Mouse (Mus musculus) myocyte (in vitro differentiated cells): ENCODE data around the gene Dhx30. TPM values are rescaled to one million over a fixed set of nuclear protein-coding genes. Genes with fewer than 3 reads are reported as not detected.

Experiments used
- H3K27me3 ChIP-seq: one replicate; pipeline ENCODE4 v1.6.1; 2011; ENCODE audit not compliant: control insufficient read depth, insufficient read depth, insufficient read length
- H3K36me3 ChIP-seq: one replicate; pipeline ENCODE4 v1.6.1; 2011; ENCODE audit not compliant: control insufficient read depth, insufficient read depth
- H3K4me2 ChIP-seq: one replicate; pipeline ENCODE4 v1.6.1; 2011; ENCODE audit warnings: low read depth, control low read depth
- H3K4me3 ChIP-seq: one replicate; pipeline ENCODE4 v1.5.1; 2011; ENCODE audit warnings: mild to moderate bottlenecking, control low read depth, moderate library complexity
- H3K79me2 ChIP-seq: one replicate; pipeline ENCODE4 v1.6.1; 2011; ENCODE audit not compliant: control insufficient read depth, insufficient read depth
- H3ac ChIP-seq: one replicate; pipeline ENCODE4 v1.6.1; 2011; ENCODE audit not compliant: control insufficient read depth, insufficient read length
- CEBPB ChIP-seq: IDR thresholded peaks from 2 replicates; pipeline ENCODE4 v1.6.1; 2011; ENCODE audit warnings: mild to moderate bottlenecking, moderate library complexity; ENCODE audit not compliant: poor library complexity, insufficient read depth, severe bottlenecking
- E2F4 ChIP-seq: IDR thresholded peaks from one replicate; pipeline ENCODE4 v1.6.1; 2011; ENCODE audit warnings: mild to moderate bottlenecking, control low read depth, moderate library complexity; ENCODE audit not compliant: insufficient read depth
- MAX ChIP-seq: IDR thresholded peaks from one replicate; pipeline ENCODE4 v1.6.1; 2011; ENCODE audit warnings: low read depth, mild to moderate bottlenecking, control low read depth
- MYOD1 ChIP-seq, 3 experiments: IDR thresholded peaks; one replicate each; pipeline ENCODE4 v1.6.1; 2011; ENCODE audit warnings: control low read depth in 2 of 3, low read depth in 2 of 3, mild to moderate bottlenecking in 2 of 3, moderate library complexity in 1 of 3; ENCODE audit not compliant: insufficient read length in 2 of 3, control insufficient read depth in 1 of 3
- MYOG ChIP-seq, 3 experiments: IDR thresholded peaks; one replicate each; pipeline ENCODE4 v1.6.1; 2011; ENCODE audit warnings: control low read depth in 2 of 3, low read depth in 2 of 3, mild to moderate bottlenecking in 2 of 3; ENCODE audit not compliant: insufficient read length in 2 of 3, control insufficient read depth in 1 of 3, insufficient read depth in 1 of 3
- POLR2A ChIP-seq: IDR thresholded peaks from one replicate; pipeline ENCODE4 v1.6.1; 2011; ENCODE audit warnings: low read depth, mild to moderate bottlenecking, control low read depth, moderate library complexity; ENCODE audit not compliant: insufficient read length
- POLR2AphosphoS2 ChIP-seq: IDR thresholded peaks from one replicate; pipeline ENCODE4 v1.6.1; 2011; ENCODE audit warnings: low read depth, control low read depth; ENCODE audit not compliant: insufficient read length
- REST ChIP-seq: IDR thresholded peaks from one replicate; pipeline ENCODE4 v1.6.1; 2011; ENCODE audit warnings: mild to moderate bottlenecking, control low read depth, moderate library complexity; ENCODE audit not compliant: insufficient read depth, insufficient read length
- SRF ChIP-seq: IDR thresholded peaks from one replicate; pipeline ENCODE4 v1.6.1; 2011; ENCODE audit warnings: low read depth; ENCODE audit not compliant: control insufficient read depth, insufficient read length
- TCF12 ChIP-seq: IDR thresholded peaks from one replicate; pipeline ENCODE4 v1.6.1; 2011; ENCODE audit warnings: mild to moderate bottlenecking, control low read depth; ENCODE audit not compliant: poor library complexity, insufficient read depth, severe bottlenecking
- TCF3 ChIP-seq: IDR thresholded peaks from one replicate; pipeline ENCODE4 v1.6.1; 2011; ENCODE audit warnings: low read depth, control low read depth; ENCODE audit not compliant: insufficient read length
- USF1 ChIP-seq: IDR thresholded peaks from one replicate; pipeline ENCODE4 v1.6.1; 2011; ENCODE audit warnings: low read depth, mild to moderate bottlenecking, control low read depth, moderate library complexity
- polyA plus RNA-seq: library from polyadenylated mRNA; unstranded; fragments of >200 nt; fragmentation: generic; extraction: Trizol; gene quantifications from one replicate; pipeline ENCODE4 v1.2.1, GENCODE M21; 2012; ENCODE audit warnings: missing spikeins

The Dhx30 gene
- polyA plus RNA-seq, 1 experiment, result 79.1 TPM

- H3K27me3 ChIP-seq, result no peaks in the 10 kb centered on the region
- peak within 1 kb of the TSS; percentile 91 for H3K4me3 ChIP-seq
- peak within 1 kb of the TSS; percentile 91 for H3K4me2 ChIP-seq
- peaks cover 5% of the 10 kb centered on the region for H3K36me3 ChIP-seq
- H3ac ChIP-seq, result peak within 1 kb of the TSS; percentile 90
- TF ChIP-seq POLR2AphosphoS2 (peak; percentile 81), REST (no peak), SRF (no peak), MYOD1 (IDR thresholded peaks at IDR 0.05; ENCODE audit: control insufficient read depth in 1 of 3, insufficient read length in 2 of 3, low read depth in 2 of 3) (peak in 2 of 3 experiments; percentile 12 to 45), MYOG (IDR thresholded peaks at IDR 0.05; ENCODE audit: control insufficient read depth in 1 of 3, insufficient read depth in 1 of 3, insufficient read length in 2 of 3, low read depth in 2 of 3) (peak in 1 of 3 experiments; percentile 9), E2F4 (no peak), TCF3 (no peak), USF1 (no peak), TCF12 (no peak), POLR2A (peak; percentile 88), MAX (no peak), CEBPB (no peak)
- H3K79me2 ChIP-seq, result peaks cover 24% of the 10 kb centered on the region
Observed at GRCm38 (mm10) chr9:110116977-110117778, 452 bp downstream of the Dhx30 start, which contains the start of gene Smarcc1. Gene Smarcc1, plus strand, starts transcription at chr9:110117708.

GRCm38 (mm10) chr9:110116353-110116976 is 1.2 kb downstream of the Dhx30 start:
- H3K4me2 ChIP-seq, result peak overlapping the region; percentile 91
- TF ChIP-seq MAX (no peak), USF1 (no peak), TCF12 (no peak), POLR2AphosphoS2 (no peak), TCF3 (no peak), E2F4 (no peak), SRF (no peak), CEBPB (no peak), MYOD1 (IDR thresholded peaks at IDR 0.05; ENCODE audit: control insufficient read depth in 1 of 3, insufficient read length in 2 of 3, low read depth in 2 of 3) (no peak), REST (no peak), POLR2A (no peak), MYOG (IDR thresholded peaks at IDR 0.05; ENCODE audit: control insufficient read depth in 1 of 3, insufficient read depth in 1 of 3, insufficient read length in 2 of 3, low read depth in 2 of 3) (no peak)
- H3K4me3 ChIP-seq, result peak overlapping the region; percentile 91
- H3K79me2 ChIP-seq, result peaks cover 24% of the 10 kb centered on the region
- peaks cover 5% of the 10 kb centered on the region for H3K36me3 ChIP-seq
- peak overlapping the region; percentile 90 for H3ac ChIP-seq
- H3K27me3 ChIP-seq, result no peaks in the 10 kb centered on the region

GRCm38 (mm10) chr9:110100627-110101600 is 16.7 kb downstream of the Dhx30 start:
- TF ChIP-seq CEBPB, result no peak
- no peak for TF ChIP-seq TCF3
- no peak for TF ChIP-seq SRF
- TF ChIP-seq MAX, result no peak
- peak in 1 of 3 experiments; percentile 55 for TF ChIP-seq MYOD1 (IDR thresholded peaks at IDR 0.05; ENCODE audit: control insufficient read depth in 1 of 3, insufficient read length in 2 of 3, low read depth in 2 of 3)
- peak in 2 of 3 experiments; percentile 47 to 58 for TF ChIP-seq MYOG (IDR thresholded peaks at IDR 0.05; ENCODE audit: control insufficient read depth in 1 of 3, insufficient read depth in 1 of 3, insufficient read length in 2 of 3, low read depth in 2 of 3)
- peak; percentile 86 for TF ChIP-seq POLR2A
- no peak for TF ChIP-seq USF1
- peak; percentile 90 for TF ChIP-seq POLR2AphosphoS2
- TF ChIP-seq TCF12, result no peak
- no peak for TF ChIP-seq REST
- TF ChIP-seq E2F4, result no peak
- Histone ChIP-seq H3K4me3 (peak overlapping the region; percentile 57), H3K36me3 (peaks cover 16% of the 10 kb centered on the region), H3K4me2 (peak overlapping the region; percentile 97), H3K27me3 (no peaks in the 10 kb centered on the region), H3ac (peak overlapping the region; percentile 56), H3K79me2 (peaks cover 14% of the 10 kb centered on the region)

DNA sequence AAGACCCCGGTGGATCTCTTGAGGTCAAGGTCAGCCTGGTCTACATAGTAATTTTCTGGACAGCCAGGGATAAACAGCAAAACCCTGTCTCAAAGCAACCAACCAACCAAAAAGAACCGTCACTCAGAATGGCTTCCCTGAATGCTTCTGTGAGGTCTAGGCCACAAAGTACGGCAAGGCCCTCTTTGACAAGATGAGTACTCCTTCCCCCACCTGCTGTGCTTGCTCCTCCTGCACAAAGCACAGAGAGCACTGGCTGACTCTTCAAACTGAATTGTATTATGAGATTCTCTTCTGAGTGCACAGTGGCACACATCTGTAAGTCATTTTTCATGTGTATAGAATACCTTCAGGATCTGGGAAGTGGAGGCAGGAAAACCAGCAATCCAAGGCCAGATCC is 19.8 kb downstream of the Dhx30 start:
- H3K4me3 ChIP-seq, result no peak overlapping the region
- no peak overlapping the region for H3ac ChIP-seq
- no peak for TF ChIP-seq CEBPB
- TF ChIP-seq POLR2A, result no peak
- TF ChIP-seq POLR2AphosphoS2, result no peak
- TF ChIP-seq MYOD1 (IDR thresholded peaks at IDR 0.05; ENCODE audit: control insufficient read depth in 1 of 3, insufficient read length in 2 of 3, low read depth in 2 of 3), result no peak
- no peak overlapping the region for H3K4me2 ChIP-seq
- H3K36me3 ChIP-seq, result peaks cover 19% of the 10 kb centered on the region
- H3K79me2 ChIP-seq, result peaks cover 14% of the 10 kb centered on the region
- no peaks in the 10 kb centered on the region for H3K27me3 ChIP-seq
